Mouse (Mus musculus) ES-E14 (cell line): Measurements from ENCODE around the gene Ryk. TPM values are rescaled to one million over a fixed set of nuclear protein-coding genes. Genes with fewer than 3 reads are reported as not detected.

Experiments used
- DNase-seq: peaks from one replicate; pipeline ENCODE4 v3.0.0-alpha.2; 2013; ENCODE audit warnings: low read depth, low spot score
- H3K27ac ChIP-seq: 2 replicates; pipeline ENCODE4 v1.5.1; 2012; ENCODE audit warnings: low read depth, mild to moderate bottlenecking, low read length, moderate library complexity, mixed read lengths; ENCODE audit not compliant: poor library complexity, insufficient read depth, severe bottlenecking
- H3K36me3 ChIP-seq: 2 replicates; pipeline ENCODE4 v1.6.1; 2012; ENCODE audit warnings: mild to moderate bottlenecking, low read length, moderate library complexity, mixed read lengths; ENCODE audit not compliant: control insufficient read depth, poor library complexity, insufficient read depth, severe bottlenecking
- H3K4me1 ChIP-seq, 2 experiments: fragments of 150-350 bp in 1 of 2; sonication (generic) in 1 of 2; 2 replicates each; pipeline ENCODE4 v1.6.1; 2012; ENCODE audit warnings: low read length in 2 of 2, mild to moderate bottlenecking in 1 of 2, mixed read lengths in 1 of 2; ENCODE audit not compliant: control insufficient read depth in 2 of 2, insufficient read depth in 2 of 2, poor library complexity in 1 of 2
- H3K4me3 ChIP-seq, 2 experiments: fragments of 150-350 bp in 1 of 2; sonication (generic) in 1 of 2; 2 replicates each; pipeline ENCODE4 v1.5.1; 2012; ENCODE audit warnings: low read length in 2 of 2, low read depth in 1 of 2, mild to moderate bottlenecking in 1 of 2, mixed read lengths in 1 of 2; ENCODE audit not compliant: insufficient read depth in 1 of 2, poor library complexity in 1 of 2, severe bottlenecking in 1 of 2
- H3K9ac ChIP-seq: 2 replicates; pipeline ENCODE4 v1.6.1; 2012; ENCODE audit warnings: low read depth, mild to moderate bottlenecking, low read length, mixed read lengths; ENCODE audit not compliant: poor library complexity, insufficient read depth, severe bottlenecking
- H3K9me3 ChIP-seq: fragments of 150-350 bp; sonication (generic); 2 replicates; pipeline ENCODE4 v1.6.1; 2012; ENCODE audit warnings: low read depth, mild to moderate bottlenecking, low read length; ENCODE audit not compliant: control insufficient read depth, insufficient read depth
- CHD2 ChIP-seq: IDR thresholded peaks from 2 replicates; pipeline ENCODE4 v1.6.1; 2014; ENCODE audit warnings: mild to moderate bottlenecking, low read depth, low read length, inconsistent platforms
- HCFC1 ChIP-seq: IDR thresholded peaks from 2 replicates; pipeline ENCODE4 v1.6.1; 2012; ENCODE audit warnings: low read length, inconsistent platforms, borderline replicate concordance; ENCODE audit not compliant: insufficient read depth
- MAFK ChIP-seq: IDR thresholded peaks from 2 replicates; pipeline ENCODE4 v1.6.1; 2014; ENCODE audit warnings: mild to moderate bottlenecking, low read depth, low read length, inconsistent platforms; ENCODE audit not compliant: insufficient read depth
- ZC3H11A ChIP-seq: IDR thresholded peaks from 2 replicates; pipeline ENCODE4 v1.6.1; 2012; ENCODE audit warnings: low read depth, mild to moderate bottlenecking, inconsistent platforms, low read length, borderline replicate concordance
- ZNF384 ChIP-seq: IDR thresholded peaks from 2 replicates; pipeline ENCODE4 v1.6.1; 2012; ENCODE audit warnings: low read depth, low read length, inconsistent platforms
- in situ Hi-C, 2 experiments: fragments of 600-800 bp; cut with MboI; formaldehyde crosslinking; loops; one replicate each; pipeline ENCODE4 v1.15.1; 2025; ENCODE audit warnings: low sequenced_read_pairs in 2 of 2, inconsistent platforms in 1 of 2; ENCODE audit not compliant: unreplicated experiment in 2 of 2
- total RNA-seq: library from RNA; depleted of rRNA; stranded (reverse); fragments of 300-350 nt; gene quantifications from 2 replicates; pipeline ENCODE4 v1.2.3, GENCODE M21; 2012

The Ryk gene
- total RNA-seq, 1 experiment = 72.0 TPM

- Histone ChIP-seq H3K4me3 (no peak overlapping the region), H3K36me3 (peaks cover 5% of the 10 kb centered on the region; the same call in 1 of the 2 replicates), H3K4me1 (no peaks in the 10 kb centered on the region), H3K9ac (no peak overlapping the region), H3K27ac (no peak overlapping the region), H3K9me3 (no peaks in the 10 kb centered on the region)
- in situ Hi-C loops = no loop called here
- TF ChIP-seq CHD2 = no peak
- TF ChIP-seq ZC3H11A = no peak
- TF ChIP-seq ZNF384 = no peak
- no peak for TF ChIP-seq MAFK
- TF ChIP-seq HCFC1 = no peak
- no peak for DNase-seq
Observed at GRCm38 (mm10) chr9:102859399-102859798, 24.7 kb downstream of the Ryk start.

GRCm38 (mm10) chr9:102859963-102860362, 25.2 kb downstream of the Ryk start:
- Histone ChIP-seq H3K9ac (no peak overlapping the region), H3K27ac (no peak overlapping the region), H3K36me3 (peaks cover 5% of the 10 kb centered on the region; the same call in 1 of the 2 replicates), H3K9me3 (no peaks in the 10 kb centered on the region), H3K4me1 (no peaks in the 10 kb centered on the region), H3K4me3 (no peak overlapping the region)
- in situ Hi-C loops = loop anchor here in 1 of 2 experiments (10.0 kb wide), 1 partner anchor 225 kb away; no protein-coding TSS in a partner anchor
- TF ChIP-seq ZC3H11A (no peak), ZNF384 (no peak), CHD2 (no peak), MAFK (no peak), HCFC1 (no peak)
- DNase-seq = no peak

DNA sequence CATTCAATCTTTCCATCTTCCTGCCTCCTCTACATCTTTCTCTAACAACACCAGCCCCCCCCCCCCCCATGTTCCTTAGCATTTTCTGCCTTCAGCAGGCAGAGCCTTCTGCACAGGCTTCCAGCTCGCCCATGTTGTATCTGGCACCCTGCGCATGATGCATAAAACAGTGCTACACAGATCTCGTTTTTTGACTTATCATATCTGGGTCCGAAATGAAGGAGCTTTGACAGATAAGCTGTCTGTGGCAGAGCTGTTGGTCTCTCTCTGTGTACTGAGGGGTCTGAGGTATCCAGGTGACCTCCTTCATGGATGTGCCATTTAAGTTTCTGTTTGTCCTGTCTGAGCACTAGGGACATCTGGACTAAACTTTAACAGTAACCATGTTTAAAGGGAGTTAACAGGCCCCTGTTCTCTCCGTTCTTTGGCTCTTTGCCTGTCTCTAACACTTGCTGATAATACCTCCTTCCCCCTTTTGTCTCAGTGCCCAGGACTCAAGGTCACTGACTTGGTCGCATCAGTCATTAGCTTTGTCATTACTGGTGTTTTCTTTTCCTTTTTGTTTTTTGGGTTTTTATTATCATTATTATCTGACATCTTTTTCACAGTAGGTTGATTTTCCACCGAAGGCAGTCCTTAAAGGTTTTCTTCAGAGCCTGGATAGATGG, 26.2 kb downstream of the Ryk start:
- Histone ChIP-seq H3K4me1 (no peaks in the 10 kb centered on the region), H3K27ac (no peak overlapping the region), H3K4me3 (no peak overlapping the region), H3K36me3 (peaks cover 5% of the 10 kb centered on the region; the same call in 1 of the 2 replicates), H3K9ac (no peak overlapping the region), H3K9me3 (no peaks in the 10 kb centered on the region)
- TF ChIP-seq ZNF384 = no peak
- no peak for TF ChIP-seq MAFK
- no peak for TF ChIP-seq HCFC1
- no peak for TF ChIP-seq ZC3H11A
- no peak for TF ChIP-seq CHD2
- in situ Hi-C loops = loop anchor here in 1 of 2 experiments (10.0 kb wide), 1 partner anchor 226 kb away; no protein-coding TSS in a partner anchor
- no peak for DNase-seq

GRCm38 (mm10) chr9:102861789-102862188, 27.1 kb downstream of the Ryk start:
- Histone ChIP-seq H3K27ac (no peak overlapping the region; the same call in 1 of the 2 replicates), H3K9me3 (no peaks in the 10 kb centered on the region), H3K36me3 (peaks cover 5% of the 10 kb centered on the region; the same call in 1 of the 2 replicates), H3K4me1 (no peaks in the 10 kb centered on the region), H3K9ac (no peak overlapping the region), H3K4me3 (no peak overlapping the region)
- no peak for DNase-seq
- in situ Hi-C loops = loop anchor here in 1 of 2 experiments (10.0 kb wide), 1 partner anchor 227 kb away; no protein-coding TSS in a partner anchor
- TF ChIP-seq ZC3H11A (no peak), ZNF384 (no peak), HCFC1 (no peak), CHD2 (no peak), MAFK (no peak)
